Mouse (Mus musculus) Patski (cell line): ENCODE data around the gene Olfr1451. TPM values are rescaled to one million over a fixed set of nuclear protein-coding genes. Genes with fewer than 3 reads are reported as not detected.
"Not testable (repeated sequence)": the region's sequence is repeated elsewhere in the genome, so short reads cannot be mapped to it uniquely, and the experiment has no call there.

ENCODE experiments used
- ATAC-seq: fragments of 100-300 bp; one replicate; pipeline ENCODE4 v1.8.0; 2021
- CTCF ChIA-PET: fragments of 350-600 bp; sonication (Branson Sonifier 250); formaldehyde crosslinking; loops from one replicate; lab custom pipeline; 2022; ENCODE audit warnings: inconsistent platforms; lab: Charles Lee
- POLR2A ChIA-PET: fragments of 350-600 bp; sonication (Branson Sonifier 250); formaldehyde crosslinking; loops from one replicate; lab custom pipeline; 2022; ENCODE audit warnings: antibody characterized with exemption, inconsistent platforms; lab: Charles Lee
- DNase-seq: peaks from one replicate; pipeline ENCODE4 v3.0.0-alpha.2; 2011; ENCODE audit warnings: low read depth, low spot score
- H3K27me3 ChIP-seq: fragments of 371-371 bp; one replicate; pipeline ENCODE4 v1.5.1; 2021
- CTCF ChIP-seq: fragments of 100-300 bp; IDR thresholded peaks from one replicate; pipeline ENCODE4 v1.5.1; 2021
- in situ Hi-C: fragments of 300-500 bp; cut with MboI; formaldehyde crosslinking; loops from 3 replicates; pipeline ENCODE4 v1.11.1; 2018; ENCODE audit warnings: low pct_unique_long_range_greater_than_20kb, mixed read lengths
- polyA plus RNA-seq: library from polyadenylated mRNA; unstranded; gene quantifications from one replicate; pipeline ENCODE4 v1.2.3, GENCODE M21; 2021

Gene Olfr1451
- polyA plus RNA-seq, result not detected

DNA sequence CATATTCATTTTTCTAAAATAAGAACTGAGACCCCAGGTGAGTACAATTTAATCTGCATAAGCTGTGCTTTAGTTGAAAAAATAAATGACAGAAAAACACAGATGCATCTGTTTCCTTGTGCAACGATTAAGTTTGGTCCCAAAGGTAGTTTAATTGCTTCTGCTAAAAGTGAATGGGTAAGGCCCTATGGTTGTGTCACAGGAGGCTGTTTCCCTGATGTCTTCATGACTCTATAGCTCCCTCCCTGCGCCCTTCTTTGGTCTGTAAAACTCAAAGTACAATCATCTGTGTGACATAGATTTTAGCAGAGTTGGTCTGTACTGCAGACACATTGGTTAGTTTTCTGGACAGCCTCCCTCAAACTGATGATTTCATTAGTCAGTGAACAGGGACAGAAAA, at the start of gene Olfr1451:
Gene Olfr1451 (plus strand): TSS at position 301 of the 400 bp plus-strand sequence.
- ATAC-seq (no peak), DNase-seq (no peak)
- in situ Hi-C loops, result no loop called here
- H3K27me3 ChIP-seq, result no peaks in the 10 kb centered on the region
- TF ChIP-seq CTCF, result no peak
- ChIA-PET CTCF (no interaction called here), POLR2A (no interaction called here)

DNA sequence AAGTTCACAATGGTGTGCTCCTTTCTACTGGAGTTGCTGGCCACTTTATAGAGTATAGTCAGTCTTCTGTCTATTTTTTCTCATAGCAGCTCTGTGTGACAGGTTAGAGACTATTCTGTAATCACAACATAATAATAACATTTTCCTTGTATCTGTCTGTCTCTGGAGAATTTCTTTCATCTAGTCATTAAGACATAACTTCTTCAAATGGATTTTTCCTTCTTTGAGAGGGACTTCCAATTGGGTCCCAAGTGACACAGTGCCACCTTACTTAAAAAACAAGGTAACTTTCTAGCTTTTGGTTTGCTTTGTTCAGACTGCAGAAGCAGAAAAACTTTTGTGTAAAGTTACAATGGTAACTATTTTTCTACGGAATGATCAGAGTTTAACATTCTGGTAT, 44.9 kb upstream of the Olfr1451 start, which contains the start of gene Olfr1450:
Gene Olfr1450 (plus strand): TSS at position 301 of the 400 bp plus-strand sequence.
- H3K27me3 ChIP-seq, result peaks cover 12% of the 10 kb centered on the region
- ATAC-seq (no peak), DNase-seq (no peak)
- ChIA-PET POLR2A (no interaction called here), CTCF (no interaction called here)
- TF ChIP-seq CTCF, result no peak
- in situ Hi-C loops, result no loop called here

DNA sequence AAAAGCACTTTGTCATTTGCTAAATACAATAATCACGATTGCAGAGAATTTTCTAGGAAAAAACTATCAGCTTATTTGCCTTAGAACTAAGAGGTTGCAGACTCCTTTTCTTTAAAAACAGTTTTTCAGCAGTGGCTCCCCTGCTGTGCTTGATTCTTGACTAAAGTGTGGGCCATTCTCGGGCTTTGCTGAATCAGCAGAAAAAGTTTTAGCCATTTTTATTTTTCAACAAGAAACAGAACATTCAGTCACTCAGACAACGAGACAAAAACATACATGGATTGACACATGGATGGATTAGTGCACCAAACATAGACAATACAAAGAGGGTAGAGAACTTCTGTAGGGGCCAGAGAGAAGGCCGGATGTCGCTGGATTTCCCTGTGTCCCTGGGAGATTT, 24.7 kb upstream of the Olfr1451 start:
- POLR2A ChIA-PET, H3K27me3 ChIP-seq, in situ Hi-C loops, ATAC-seq, DNase-seq, CTCF ChIA-PET: not testable (repeated sequence)

DNA sequence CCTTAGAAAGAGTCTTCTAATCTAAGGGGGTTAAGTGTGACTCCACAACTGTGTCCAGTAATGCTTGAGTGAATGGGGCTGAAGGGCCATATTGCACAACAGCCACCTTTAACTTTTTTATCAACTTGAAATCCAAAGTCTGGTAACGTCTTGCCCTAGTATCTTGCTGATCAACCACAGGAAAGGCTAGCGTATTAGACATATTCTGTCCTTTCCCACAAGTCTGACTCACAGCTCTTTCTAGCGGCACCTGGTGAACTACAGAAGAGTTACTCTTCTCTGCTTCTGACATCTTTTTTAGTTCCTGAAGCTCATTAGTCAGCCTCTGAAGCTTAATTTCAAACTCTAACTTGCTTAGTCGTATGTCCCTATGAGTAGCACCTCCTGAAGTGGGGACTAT, 2.5 kb upstream of the Olfr1451 start:
- H3K27me3 ChIP-seq, POLR2A ChIA-PET, ATAC-seq, CTCF ChIA-PET, DNase-seq, in situ Hi-C loops: not testable (repeated sequence)

DNA sequence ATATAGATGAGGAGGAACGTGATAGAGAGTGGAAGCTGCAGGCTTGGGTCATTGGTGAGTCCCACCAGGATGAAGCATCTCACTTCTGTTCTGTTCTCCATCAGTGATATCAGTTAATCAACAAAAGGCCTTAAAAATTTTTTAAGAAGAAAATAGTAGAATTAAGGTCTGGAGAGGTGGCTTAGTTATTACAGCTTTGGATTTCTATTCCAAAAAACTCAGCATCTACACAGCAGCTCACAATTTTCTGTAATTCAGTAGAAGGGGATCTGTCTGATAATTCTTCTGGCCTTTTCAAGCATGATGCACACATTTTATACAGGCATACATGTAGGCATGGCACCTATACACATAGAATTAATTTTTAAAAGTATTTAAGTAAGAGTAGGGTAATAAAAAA, 33.4 kb downstream of the Olfr1451 start, which contains the start of gene Olfr1453:
Gene Olfr1453 (minus strand): TSS at position 101 of the 400 bp plus-strand sequence.
- H3K27me3 ChIP-seq, result no peaks in the 10 kb centered on the region
- CTCF ChIA-PET, result no interaction called here
- POLR2A ChIA-PET, result no interaction called here
- in situ Hi-C loops, result no loop called here
- ATAC-seq (no peak), DNase-seq (no peak)
- TF ChIP-seq CTCF, result no peak

Other genes starting within 250 kb of the Olfr1451 start
- 59.9 TPM for gene Cntf, start 229.4 kb upstream of the Olfr1451 start, polyA plus RNA-seq
- gene Zfp91, start 198.9 kb upstream of the Olfr1451 start, polyA plus RNA-seq, result 94.3 TPM
- gene Lpxn, start 198.8 kb upstream of the Olfr1451 start, polyA plus RNA-seq, result 1.0 TPM
- gene Gm5244, start 148.3 kb upstream of the Olfr1451 start, polyA plus RNA-seq, result not detected
- gene Olfr1444, start 137.7 kb upstream of the Olfr1451 start, polyA plus RNA-seq, result not detected
- not detected for gene Olfr1445, start 111.2 kb upstream of the Olfr1451 start, polyA plus RNA-seq
- not detected for gene Olfr1446, start 101.5 kb upstream of the Olfr1451 start, polyA plus RNA-seq
- not detected for gene Olfr1447, start 91.3 kb upstream of the Olfr1451 start, polyA plus RNA-seq
- gene Olfr1448, start 70.6 kb upstream of the Olfr1451 start, polyA plus RNA-seq, result not detected
- gene Olfr1449, start 64.2 kb upstream of the Olfr1451 start, polyA plus RNA-seq, result not detected
- not detected for gene Olfr1450, start 44.8 kb upstream of the Olfr1451 start, polyA plus RNA-seq
- not detected for gene Olfr1453, start 33.3 kb downstream of the Olfr1451 start, polyA plus RNA-seq
- not detected for gene Olfr1454, start 65.6 kb downstream of the Olfr1451 start, polyA plus RNA-seq
- gene Olfr1457, start 102.9 kb downstream of the Olfr1451 start, polyA plus RNA-seq, result not detected
- not detected for gene Olfr1458, start 111.8 kb downstream of the Olfr1451 start, polyA plus RNA-seq
- 0.03 TPM for gene Olfr1459, start 154.5 kb downstream of the Olfr1451 start, polyA plus RNA-seq
- gene Olfr1461, start 168.0 kb downstream of the Olfr1451 start, polyA plus RNA-seq, result not detected
- gene Olfr1462, start 190.7 kb downstream of the Olfr1451 start, polyA plus RNA-seq, result not detected
- gene Olfr1463, start 236.3 kb downstream of the Olfr1451 start, polyA plus RNA-seq, result not detected